Mouse (Mus musculus): ENCODE data around the gene Ankmy2. TPM values are rescaled to one million over a fixed set of nuclear protein-coding genes. Genes with fewer than 3 reads are reported as not detected.

Ankmy2 gene
- 13.5 and 16.9 TPM in 2 replicates for polyA plus RNA-seq (2012; rRNA removed)

DNA sequence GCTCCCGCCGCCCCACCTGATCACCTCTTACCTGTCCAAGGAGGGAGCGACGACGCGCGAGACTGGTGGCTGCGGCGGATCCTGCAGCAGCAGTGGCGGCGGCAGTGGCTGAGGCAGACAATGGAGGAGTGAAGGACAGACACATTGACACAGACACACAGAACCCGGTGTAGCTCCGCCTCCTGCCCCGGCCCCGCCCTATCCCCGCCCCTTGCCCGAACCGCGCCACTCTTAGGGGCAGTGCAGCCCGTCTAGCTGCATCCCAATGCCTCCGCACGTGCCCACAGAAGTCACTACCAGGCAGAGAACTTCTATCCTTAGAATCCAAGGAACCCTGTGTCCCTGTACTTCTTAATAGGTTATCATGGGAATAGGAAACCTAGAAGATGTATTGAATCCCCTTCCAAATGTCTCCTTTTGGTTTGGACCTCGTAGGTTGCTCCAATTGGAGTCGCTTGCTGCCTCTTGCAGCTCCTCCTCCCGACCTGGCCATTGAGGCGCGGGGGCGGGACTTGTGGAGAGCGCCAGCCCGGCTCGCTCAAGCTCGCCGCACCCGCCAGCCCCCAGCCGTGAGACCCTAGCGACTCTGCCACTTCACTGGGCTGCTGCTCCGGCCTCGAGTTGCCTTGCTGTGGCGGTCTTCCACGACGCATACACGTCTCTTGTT lies at the start of gene Ankmy2:
Ankmy2 (plus strand) TSS at position 478 of the 667 bp plus-strand sequence.
- DNase-seq: peak; percentile 94
- TF ChIP-seq POLR2A (IDR thresholded peaks at IDR 0.05; ENCODE audit: low read depth, low read length) (peak; percentile 84), CTCF (conservative IDR thresholded peaks at IDR 0.05; ENCODE audit: insufficient read depth, insufficient read length, low read depth, low read length) (no peak)
- no peaks in the 10 kb centered on the region for H3K27me3 ChIP-seq (replicated peaks; ENCODE audit: control insufficient read depth, insufficient read depth, low read length)
- no peaks in the 10 kb centered on the region for H3K36me3 ChIP-seq (ENCODE audit: control insufficient read depth, insufficient read depth, low read length)
- peak within 1 kb of the TSS; percentile 86 for H3K4me3 ChIP-seq (ENCODE audit: insufficient read depth, low read depth, low read length)
- H3K4me1 ChIP-seq (ENCODE audit: control insufficient read depth, insufficient read depth, low read length): peaks cover 5% of the 10 kb centered on the region; the same call in 1 of the 2 replicates
- H3K27ac ChIP-seq (ENCODE audit: insufficient read depth, low read depth, low read length): peak within 1 kb of the TSS; percentile 93
- WGBS: under 1% methylated on average over 42 of the region's 42 CpGs

DNA sequence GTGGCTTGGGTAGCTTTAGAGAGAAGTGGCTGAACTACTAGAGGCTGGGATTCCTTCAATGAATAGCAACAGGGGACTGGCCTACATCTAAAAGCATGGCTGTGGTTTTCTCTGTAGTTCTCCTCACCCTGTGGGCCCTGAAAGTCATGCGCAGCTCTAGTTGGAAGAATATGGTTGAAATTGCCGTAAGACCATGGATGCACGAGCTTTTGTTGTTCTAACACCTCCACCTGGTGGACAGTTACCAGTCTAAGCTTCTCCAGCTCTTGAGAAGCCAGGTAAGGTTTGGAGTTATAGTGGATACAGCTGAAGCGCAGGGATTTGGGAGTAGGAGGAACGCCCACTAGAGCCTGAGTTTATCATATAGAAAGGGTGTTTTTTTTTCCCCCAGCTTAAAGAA lies 48.5 kb upstream of the Ankmy2 start:
- H3K4me1 ChIP-seq (ENCODE audit: control insufficient read depth, insufficient read depth, low read length): no peaks in the 10 kb centered on the region
- H3K27me3 ChIP-seq (replicated peaks; ENCODE audit: control insufficient read depth, insufficient read depth, low read length): no peaks in the 10 kb centered on the region
- H3K36me3 ChIP-seq (ENCODE audit: control insufficient read depth, insufficient read depth, low read length): peaks cover 7% of the 10 kb centered on the region
- 88% methylated on average over 5 of the region's 5 CpGs for WGBS
- H3K4me3 ChIP-seq (ENCODE audit: insufficient read depth, low read depth, low read length): no peak overlapping the region
- no peak for TF ChIP-seq POLR2A (IDR thresholded peaks at IDR 0.05; ENCODE audit: low read depth, low read length)
- TF ChIP-seq CTCF (conservative IDR thresholded peaks at IDR 0.05; ENCODE audit: insufficient read depth, insufficient read length, low read depth, low read length): no peak
- DNase-seq: no peak
- H3K27ac ChIP-seq (ENCODE audit: insufficient read depth, low read depth, low read length): no peak overlapping the region

DNA sequence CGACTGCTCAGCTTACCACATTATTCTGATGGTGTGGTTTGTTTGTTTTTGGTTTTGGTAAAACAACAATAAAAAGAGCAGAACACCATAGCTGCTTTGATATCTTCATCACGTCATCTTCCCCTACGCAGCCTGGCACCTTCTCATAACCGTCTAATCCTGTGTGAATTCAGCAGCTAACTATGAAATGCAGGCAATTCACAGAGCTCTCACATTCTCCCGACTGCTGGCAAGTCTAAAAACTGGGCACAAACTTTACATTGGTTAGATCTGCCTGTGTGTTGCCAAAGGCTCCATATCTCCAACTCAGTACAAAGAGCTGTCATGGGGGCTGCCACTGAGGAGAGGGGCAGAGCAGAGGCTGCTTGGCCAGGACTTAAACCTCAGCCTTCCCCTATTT lies 46.5 kb upstream of the Ankmy2 start:
- Histone ChIP-seq H3K27me3 (replicated peaks; ENCODE audit: control insufficient read depth, insufficient read depth, low read length) (no peaks in the 10 kb centered on the region), H3K36me3 (ENCODE audit: control insufficient read depth, insufficient read depth, low read length) (peaks cover 7% of the 10 kb centered on the region), H3K4me3 (ENCODE audit: insufficient read depth, low read depth, low read length) (no peak overlapping the region), H3K4me1 (ENCODE audit: control insufficient read depth, insufficient read depth, low read length) (no peaks in the 10 kb centered on the region), H3K27ac (ENCODE audit: insufficient read depth, low read depth, low read length) (no peak overlapping the region)
- no peak for DNase-seq
- TF ChIP-seq POLR2A (IDR thresholded peaks at IDR 0.05; ENCODE audit: low read depth, low read length) (no peak), CTCF (conservative IDR thresholded peaks at IDR 0.05; ENCODE audit: insufficient read depth, insufficient read length, low read depth, low read length) (no peak)
- WGBS: 93% methylated on average over 5 of the region's 5 CpGs

DNA sequence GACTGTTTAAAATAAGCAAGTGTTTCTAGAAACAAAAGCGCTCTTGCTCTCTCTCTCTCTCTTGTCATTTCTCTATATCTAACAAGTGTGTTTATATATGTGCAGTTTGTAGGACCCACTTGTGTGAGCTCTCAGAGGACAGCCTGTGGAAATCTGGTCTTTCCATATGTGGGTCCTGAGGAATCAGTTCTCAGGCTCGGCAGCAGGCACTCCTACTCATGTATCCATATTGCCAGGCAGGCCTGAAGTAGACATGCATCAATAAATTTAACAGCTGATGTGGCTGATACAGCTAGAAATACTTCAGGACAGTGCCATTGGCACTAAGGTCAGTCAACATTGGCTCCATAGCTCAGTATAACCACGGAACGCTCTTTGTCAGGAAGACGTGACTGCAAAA lies 45.8 kb upstream of the Ankmy2 start:
- WGBS: 80% methylated on average over 5 of the region's 5 CpGs
- DNase-seq: no peak
- no peak overlapping the region for H3K27ac ChIP-seq (ENCODE audit: insufficient read depth, low read depth, low read length)
- H3K36me3 ChIP-seq (ENCODE audit: control insufficient read depth, insufficient read depth, low read length): peaks cover 7% of the 10 kb centered on the region
- TF ChIP-seq POLR2A (IDR thresholded peaks at IDR 0.05; ENCODE audit: low read depth, low read length) (no peak), CTCF (conservative IDR thresholded peaks at IDR 0.05; ENCODE audit: insufficient read depth, insufficient read length, low read depth, low read length) (no peak)
- H3K4me3 ChIP-seq (ENCODE audit: insufficient read depth, low read depth, low read length): no peak overlapping the region
- no peaks in the 10 kb centered on the region for H3K27me3 ChIP-seq (replicated peaks; ENCODE audit: control insufficient read depth, insufficient read depth, low read length)
- no peaks in the 10 kb centered on the region for H3K4me1 ChIP-seq (ENCODE audit: control insufficient read depth, insufficient read depth, low read length)

DNA sequence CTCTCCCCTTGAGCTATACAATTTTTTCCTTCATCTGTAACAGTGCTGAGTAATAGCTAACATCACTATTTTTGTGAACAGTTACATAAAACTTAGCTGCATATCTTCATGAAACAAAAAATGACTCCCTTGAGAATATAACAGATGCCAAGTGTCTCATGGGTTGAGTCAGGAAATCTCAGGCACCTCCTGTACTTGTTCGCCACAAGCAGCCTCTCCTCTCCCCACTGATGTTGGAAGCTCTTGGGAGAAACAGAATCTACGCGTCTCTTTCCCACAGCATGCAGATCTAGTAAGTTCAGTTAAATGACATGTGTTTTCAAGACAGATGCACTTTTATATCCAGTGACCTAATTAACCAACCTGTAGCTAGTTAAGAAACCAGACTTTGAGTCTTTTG lies 44.8 kb upstream of the Ankmy2 start:
- H3K36me3 ChIP-seq (ENCODE audit: control insufficient read depth, insufficient read depth, low read length): peaks cover 6% of the 10 kb centered on the region
- no peaks in the 10 kb centered on the region for H3K27me3 ChIP-seq (replicated peaks; ENCODE audit: control insufficient read depth, insufficient read depth, low read length)
- no peak for DNase-seq
- no peak overlapping the region for H3K4me3 ChIP-seq (ENCODE audit: insufficient read depth, low read depth, low read length)
- TF ChIP-seq POLR2A (IDR thresholded peaks at IDR 0.05; ENCODE audit: low read depth, low read length) (no peak), CTCF (conservative IDR thresholded peaks at IDR 0.05; ENCODE audit: insufficient read depth, insufficient read length, low read depth, low read length) (no peak)
- H3K4me1 ChIP-seq (ENCODE audit: control insufficient read depth, insufficient read depth, low read length): no peaks in the 10 kb centered on the region
- no peak overlapping the region for H3K27ac ChIP-seq (ENCODE audit: insufficient read depth, low read depth, low read length)
- WGBS: 87% methylated on average over 3 of the region's 3 CpGs

DNA sequence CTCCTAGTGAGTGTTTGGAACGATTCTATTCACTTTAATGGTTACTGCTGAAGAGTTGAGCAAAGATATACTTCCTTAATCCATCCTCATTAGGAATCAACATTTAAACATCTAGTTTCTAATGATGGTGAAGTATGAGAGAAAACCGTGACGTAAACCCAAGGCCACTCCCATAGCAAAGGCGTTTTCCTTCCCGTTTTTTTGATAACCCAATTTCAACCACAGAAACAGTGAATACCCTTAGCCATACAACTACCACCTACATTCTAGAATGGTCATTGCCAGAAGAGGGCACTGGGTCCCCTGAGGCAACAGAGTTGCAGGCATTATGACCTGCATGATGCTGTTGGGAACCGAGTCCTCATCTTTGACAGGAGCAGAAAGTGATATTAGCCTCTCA lies 39.8 kb upstream of the Ankmy2 start:
- Histone ChIP-seq H3K27me3 (replicated peaks; ENCODE audit: control insufficient read depth, insufficient read depth, low read length) (no peaks in the 10 kb centered on the region), H3K4me1 (ENCODE audit: control insufficient read depth, insufficient read depth, low read length) (no peaks in the 10 kb centered on the region), H3K4me3 (ENCODE audit: insufficient read depth, low read depth, low read length) (no peak overlapping the region), H3K27ac (ENCODE audit: insufficient read depth, low read depth, low read length) (no peak overlapping the region), H3K36me3 (ENCODE audit: control insufficient read depth, insufficient read depth, low read length) (no peaks in the 10 kb centered on the region)
- TF ChIP-seq POLR2A (IDR thresholded peaks at IDR 0.05; ENCODE audit: low read depth, low read length) (no peak), CTCF (conservative IDR thresholded peaks at IDR 0.05; ENCODE audit: insufficient read depth, insufficient read length, low read depth, low read length) (no peak)
- WGBS: 89% methylated on average over 6 of the region's 6 CpGs
- DNase-seq: no peak

DNA sequence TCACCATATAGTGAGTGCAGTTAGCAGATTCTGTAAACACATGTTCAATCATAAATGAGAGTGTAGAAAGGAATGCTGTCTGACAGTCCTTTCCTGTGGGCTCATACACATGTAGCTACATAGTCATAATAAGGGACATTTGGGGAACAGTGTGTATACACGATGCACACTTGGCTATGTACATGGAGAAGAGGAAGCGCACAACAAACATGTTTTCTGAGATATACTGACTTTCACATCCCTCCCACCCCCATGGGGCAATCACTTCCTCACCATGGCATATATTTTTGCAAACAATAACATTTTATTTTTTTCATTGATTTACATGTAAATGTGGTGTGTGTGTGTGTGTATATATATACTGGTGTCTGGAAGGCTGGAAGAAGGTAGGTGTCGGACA lies 37.7 kb upstream of the Ankmy2 start:
- TF ChIP-seq POLR2A (IDR thresholded peaks at IDR 0.05; ENCODE audit: low read depth, low read length): no peak
- no peak for TF ChIP-seq CTCF (conservative IDR thresholded peaks at IDR 0.05; ENCODE audit: insufficient read depth, insufficient read length, low read depth, low read length)
- no peaks in the 10 kb centered on the region for H3K27me3 ChIP-seq (replicated peaks; ENCODE audit: control insufficient read depth, insufficient read depth, low read length)
- H3K36me3 ChIP-seq (ENCODE audit: control insufficient read depth, insufficient read depth, low read length): no peaks in the 10 kb centered on the region
- no peak overlapping the region for H3K27ac ChIP-seq (ENCODE audit: insufficient read depth, low read depth, low read length)
- DNase-seq: no peak
- no peaks in the 10 kb centered on the region for H3K4me1 ChIP-seq (ENCODE audit: control insufficient read depth, insufficient read depth, low read length)
- 87% methylated on average over 3 of the region's 3 CpGs for WGBS
- no peak overlapping the region for H3K4me3 ChIP-seq (ENCODE audit: insufficient read depth, low read depth, low read length)

Data from kidney, adult 2 months (tissue).